Mouse (Mus musculus): ENCODE measurements at regions not wholly inside any gene's neighbourhood (a gene's known extent, or its start where the extent isn't known, plus 50 kb on each side); places are given as distances from the start of the nearest gene placed in this dataset.

- TF ChIP-seq POLR2A (IDR thresholded peaks at IDR 0.05; ENCODE audit: control insufficient read depth, extremely low read depth, insufficient read depth, low read length, poor library complexity) (no peak), CTCF (IDR thresholded peaks at IDR 0.05; ENCODE audit: borderline replicate concordance, control insufficient read depth, extremely low read depth, insufficient read depth, low read length, poor library complexity) (no peak)
Measured at GRCm38 (mm10) chr17:81172943-81173342, 108.1 kb upstream of the Thumpd2 start.

Data from thymus, adult 2 months (tissue).